Mouse (Mus musculus): Measurements from ENCODE around the gene Pprc1.

The Pprc1 gene

GRCm38 (mm10) chr19:46044271-46044992, at the start of gene Pprc1:
Gene Pprc1, plus strand, starts transcription at chr19:46044886.
- no peak for DNase-seq (ENCODE audit: low spot score)

GRCm38 (mm10) chr19:45997365-45997764, 47.3 kb upstream of the Pprc1 start:
- DNase-seq (ENCODE audit: low spot score): peak; percentile 7

- peak; percentile 86 for DNase-seq (ENCODE audit: low spot score)
Observed at GRCm38 (mm10) chr19:45997785-45998693, 46.6 kb upstream of the Pprc1 start, which contains the start of gene Armh3. Gene Armh3, minus strand, starts transcription at chr19:45998488.

- no peak for DNase-seq (ENCODE audit: low spot score)
Observed at GRCm38 (mm10) chr19:45998694-45999217, 45.9 kb upstream of the Pprc1 start.

- DNase-seq (ENCODE audit: low spot score): no peak
Observed at GRCm38 (mm10) chr19:45999378-45999777, 45.3 kb upstream of the Pprc1 start.

GRCm38 (mm10) chr19:46002279-46002678, 42.4 kb upstream of the Pprc1 start:
- no peak for DNase-seq (ENCODE audit: low spot score)

GRCm38 (mm10) chr19:46003371-46004226, 41.1 kb upstream of the Pprc1 start, which contains the start of gene Hps6:
Gene Hps6, plus strand, starts transcription at chr19:46003508.
- DNase-seq (ENCODE audit: low spot score): peak; percentile 79

- no peak for DNase-seq (ENCODE audit: low spot score)
Observed at GRCm38 (mm10) chr19:46004814-46005466, 39.7 kb upstream of the Pprc1 start.

GRCm38 (mm10) chr19:46005680-46006079, 39.0 kb upstream of the Pprc1 start:
- DNase-seq (ENCODE audit: low spot score): no peak

GRCm38 (mm10) chr19:46014572-46015178, 30.0 kb upstream of the Pprc1 start:
- DNase-seq (ENCODE audit: low spot score): peak; percentile 82

- no peak for DNase-seq (ENCODE audit: low spot score)
Observed at GRCm38 (mm10) chr19:46016023-46016422, 28.7 kb upstream of the Pprc1 start.

- DNase-seq (ENCODE audit: low spot score): no peak
Observed at GRCm38 (mm10) chr19:46024959-46025358, 19.7 kb upstream of the Pprc1 start.

GRCm38 (mm10) chr19:46026567-46026966, 18.1 kb upstream of the Pprc1 start:
- DNase-seq (ENCODE audit: low spot score): no peak

GRCm38 (mm10) chr19:46028747-46029320, 15.9 kb upstream of the Pprc1 start:
- no peak for DNase-seq (ENCODE audit: low spot score)

GRCm38 (mm10) chr19:46029652-46030051, 15.0 kb upstream of the Pprc1 start:
- no peak for DNase-seq (ENCODE audit: low spot score)

GRCm38 (mm10) chr19:46030196-46030983, 14.3 kb upstream of the Pprc1 start:
- DNase-seq (ENCODE audit: low spot score): no peak

GRCm38 (mm10) chr19:46031689-46032432, 12.8 kb upstream of the Pprc1 start:
- DNase-seq (ENCODE audit: low spot score): no peak

- DNase-seq (ENCODE audit: low spot score): no peak
Observed at GRCm38 (mm10) chr19:46032731-46033510, 11.8 kb upstream of the Pprc1 start.

Measured in c-Kit-positive CD71-positive TER-119-positive erythroid progenitor cells, embryonic 14.5 days (primary cell).